Mouse (Mus musculus) heart, adult 9 months (tissue): Measurements from ENCODE around the gene Gm14569.
A peak's percentile ranks its signal among the peaks of the same experiment; 100 is the strongest.

Experiments
- DNase-seq, 2 experiments: peaks; one replicate each; pipeline ENCODE4 v3.0.0; 2022; ENCODE audit warnings: low spot score in 2 of 2

Gene Gm14569

GRCm38 (mm10) chrX:36491730-36492129 is at the start of gene Gm14569:
Gene Gm14569 (minus strand): TSS chrX:36491830.
- no peak for DNase-seq

GRCm38 (mm10) chrX:36534514-36534913 is 42.9 kb upstream of the Gm14569 start:
- peak; percentile 20 to 61 for DNase-seq

GRCm38 (mm10) chrX:36533744-36534143 is 42.1 kb upstream of the Gm14569 start:
- no peak for DNase-seq

GRCm38 (mm10) chrX:36530251-36530650 is 38.6 kb upstream of the Gm14569 start:
- peak in 1 of 2 experiments; percentile 16 for DNase-seq

GRCm38 (mm10) chrX:36523729-36524128 is 32.1 kb upstream of the Gm14569 start:
- no peak for DNase-seq

GRCm38 (mm10) chrX:36513726-36514125 is 22.1 kb upstream of the Gm14569 start:
- no peak for DNase-seq

- DNase-seq, result peak; percentile 3 to 11
Observed at GRCm38 (mm10) chrX:36513231-36513630, 21.6 kb upstream of the Gm14569 start.

GRCm38 (mm10) chrX:36506863-36507262 is 15.2 kb upstream of the Gm14569 start:
- no peak for DNase-seq

- no peak for DNase-seq
Observed at GRCm38 (mm10) chrX:36489506-36489905, 2.1 kb downstream of the Gm14569 start.

- no peak for DNase-seq
Observed at GRCm38 (mm10) chrX:36487996-36488395, 3.6 kb downstream of the Gm14569 start.

GRCm38 (mm10) chrX:36474873-36475272 is 16.8 kb downstream of the Gm14569 start:
- no peak for DNase-seq

- DNase-seq, result no peak
Observed at GRCm38 (mm10) chrX:36474103-36474751, 17.4 kb downstream of the Gm14569 start.

GRCm38 (mm10) chrX:36456031-36456430 is 35.6 kb downstream of the Gm14569 start:
- DNase-seq, result no peak

- no peak for DNase-seq
Observed at GRCm38 (mm10) chrX:36437932-36438331, 53.7 kb downstream of the Gm14569 start.

- no peak for DNase-seq
Observed at GRCm38 (mm10) chrX:36434993-36435392, 56.6 kb downstream of the Gm14569 start.

- DNase-seq, result no peak
Observed at GRCm38 (mm10) chrX:36419153-36419552, 72.5 kb downstream of the Gm14569 start.

GRCm38 (mm10) chrX:36402316-36402715 is 89.3 kb downstream of the Gm14569 start:
- DNase-seq, result no peak

- DNase-seq, result no peak
Observed at GRCm38 (mm10) chrX:36400980-36401379, 90.7 kb downstream of the Gm14569 start, which contains the start of gene Gm6268. Gene Gm6268 (plus strand): TSS chrX:36401280.

- no peak for DNase-seq
Observed at GRCm38 (mm10) chrX:36393279-36393678, 98.4 kb downstream of the Gm14569 start.

- no peak for DNase-seq
Observed at GRCm38 (mm10) chrX:36392672-36393071, 99.0 kb downstream of the Gm14569 start.

- DNase-seq, result no peak
Observed at GRCm38 (mm10) chrX:36390503-36390902, 101.1 kb downstream of the Gm14569 start.

- peak; percentile 0 to 4 for DNase-seq
Observed at GRCm38 (mm10) chrX:36389971-36390370, 101.7 kb downstream of the Gm14569 start.

- DNase-seq, result no peak
Observed at GRCm38 (mm10) chrX:36385340-36385739, 106.3 kb downstream of the Gm14569 start.
